Mouse (Mus musculus) G1E (cell line): ENCODE results near the gene Abcb8. TPM values are rescaled to one million over a fixed set of nuclear protein-coding genes. Genes with fewer than 3 reads are reported as not detected.

Experiments
- ATAC-seq: 2 replicates; pipeline ENCODE4 v1.8.0; 2016; ENCODE audit warnings: mild to moderate bottlenecking; ENCODE audit not compliant: insufficient number of reproducible peaks, poor library complexity, low FRiP score, severe bottlenecking; ENCODE audit errors: extremely low read depth
- DNase-seq: peaks from one replicate; pipeline ENCODE4 v3.0.0; 2012; ENCODE audit warnings: low spot score
- H3K27me3 ChIP-seq: 2 replicates; pipeline ENCODE4 v1.6.1; 2012; ENCODE audit warnings: mild to moderate bottlenecking, low read length, inconsistent platforms; ENCODE audit not compliant: insufficient read depth
- H3K36me3 ChIP-seq: replicated peaks from 2 replicates; pipeline ENCODE3; 2012; ENCODE audit warnings: mild to moderate bottlenecking, inconsistent platforms
- H3K4me1 ChIP-seq: 2 replicates; pipeline ENCODE4 v1.6.1; 2012; ENCODE audit warnings: low read depth, low read length, inconsistent platforms, mixed read lengths; ENCODE audit not compliant: insufficient read depth
- H3K4me3 ChIP-seq: 2 replicates; pipeline ENCODE4 v1.5.1; 2012; ENCODE audit warnings: low read depth, mild to moderate bottlenecking, inconsistent platforms, low read length, moderate library complexity, mixed read lengths
- H3K9me3 ChIP-seq: replicated peaks from 2 replicates; pipeline ENCODE4 v1.6.1; 2012; ENCODE audit warnings: inconsistent platforms
- CTCF ChIP-seq: IDR thresholded peaks from 2 replicates; pipeline ENCODE4 v1.5.1; 2012; ENCODE audit warnings: low read depth, low read length, inconsistent platforms, mixed read lengths
- GATA1 ChIP-seq: IDR thresholded peaks from 2 replicates; pipeline ENCODE4 v1.6.1; 2012; ENCODE audit warnings: borderline replicate concordance, low read length, inconsistent platforms, mixed read lengths
- GATA2 ChIP-seq: IDR thresholded peaks from 2 replicates; pipeline ENCODE4 v1.6.1; 2012; ENCODE audit warnings: low read depth, low read length, inconsistent platforms, borderline replicate concordance
- POLR2AphosphoS5 ChIP-seq: IDR thresholded peaks from 2 replicates; pipeline ENCODE4 v1.6.1; 2012; ENCODE audit warnings: low read depth, low read length, inconsistent platforms; ENCODE audit not compliant: insufficient replicate concordance
- TAL1 ChIP-seq: conservative IDR thresholded peaks from 2 replicates; pipeline ENCODE4 v1.6.1; 2012; ENCODE audit warnings: low read depth, low read length, inconsistent platforms, mixed read lengths
- polyA plus RNA-seq: library from polyadenylated mRNA; stranded (reverse); fragments of >175 nt; gene quantifications from 2 replicates; pipeline ENCODE4 v1.2.3, GENCODE M21; 2012
- total RNA-seq, 2 experiments: library from RNA; stranded (forward) in 1 of 2; stranded (reverse) in 1 of 2; fragments of 200-1000 nt in 1 of 2; fragments of >200 nt in 1 of 2; fragmentation: Nextera tagmentation in 1 of 2; gene quantifications; 2 replicates each; pipeline ENCODE4 v1.2.3; 2014 to 2017

The Abcb8 gene
- total and polyA plus RNA-seq, 3 experiments = 13.5 to 43.6 (median 15.4) TPM

DNA sequence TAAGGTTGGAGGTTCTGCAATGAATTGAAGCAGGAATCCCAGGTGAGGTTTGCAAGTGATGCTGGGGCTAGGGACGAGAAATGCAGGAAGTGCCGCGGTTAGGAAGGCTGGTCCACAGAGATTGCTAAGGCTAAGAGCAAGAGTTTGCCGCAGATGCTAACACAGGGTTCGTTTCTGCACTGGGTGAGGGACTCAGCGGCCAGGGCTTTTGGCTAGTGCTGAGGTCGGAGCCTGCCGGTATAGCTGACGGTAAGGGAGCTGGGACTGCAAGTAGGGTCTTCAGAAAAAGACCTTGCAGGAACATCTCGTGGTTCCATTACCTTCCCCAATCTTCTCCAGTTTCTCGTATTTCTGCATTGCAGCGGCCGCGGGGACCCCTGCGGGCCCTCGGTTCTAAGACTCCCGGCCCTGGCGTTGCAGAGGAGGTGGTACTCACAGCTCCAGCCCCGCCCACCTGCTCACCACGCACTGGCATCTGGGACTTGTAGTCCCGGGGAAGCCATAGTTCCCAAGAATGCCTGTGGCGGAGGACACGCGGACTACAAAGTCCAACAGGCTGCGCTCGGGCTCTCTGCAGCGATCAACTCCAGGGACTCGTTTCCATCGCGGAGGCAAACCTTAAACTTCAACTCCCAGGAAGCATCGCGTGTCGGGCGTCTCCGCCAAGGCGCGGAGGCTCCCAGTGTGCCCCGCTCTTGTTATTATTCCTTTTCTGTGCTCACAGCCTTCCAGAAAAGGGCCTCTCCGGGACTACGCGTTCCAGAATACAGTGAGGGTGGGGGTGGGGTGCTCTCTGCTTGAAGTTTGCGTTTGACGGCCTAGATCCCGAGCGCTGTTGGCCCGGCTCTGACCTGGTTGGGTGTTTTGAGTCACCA, 29.9 kb downstream of the Abcb8 start, which contains the start of the genes Cdk5 and Slc4a2:
Cdk5 (minus strand) TSS at position 402 of the 875 bp plus-strand sequence.
Slc4a2 (plus strand) TSS at position 709 of the 875 bp plus-strand sequence.
- H3K4me3 ChIP-seq = peak within 1 kb of the TSS; percentile 74
- ATAC-seq (peak; percentile 92), DNase-seq (peak; percentile 86)
- peaks cover 49% of the 10 kb centered on the region for H3K36me3 ChIP-seq
- H3K27me3 ChIP-seq = no peaks in the 10 kb centered on the region
- H3K4me1 ChIP-seq = peaks cover 53% of the 10 kb centered on the region
- H3K9me3 ChIP-seq = no peaks in the 10 kb centered on the region
- TF ChIP-seq POLR2AphosphoS5 = no peak
- TF ChIP-seq GATA1 = no peak
- no peak for TF ChIP-seq TAL1
- no peak for TF ChIP-seq GATA2
- TF ChIP-seq CTCF = no peak

GRCm38 (mm10) chr5:24424004-24424781, 30.7 kb downstream of the Abcb8 start:
- DNase-seq (peak; percentile 34), ATAC-seq (no peak)
- Histone ChIP-seq H3K4me1 (peaks cover 58% of the 10 kb centered on the region), H3K4me3 (peak overlapping the region; percentile 74), H3K36me3 (peaks cover 49% of the 10 kb centered on the region), H3K9me3 (no peaks in the 10 kb centered on the region), H3K27me3 (no peaks in the 10 kb centered on the region)
- TF ChIP-seq GATA2 (no peak), POLR2AphosphoS5 (no peak), GATA1 (no peak), TAL1 (no peak), CTCF (no peak)

DNA sequence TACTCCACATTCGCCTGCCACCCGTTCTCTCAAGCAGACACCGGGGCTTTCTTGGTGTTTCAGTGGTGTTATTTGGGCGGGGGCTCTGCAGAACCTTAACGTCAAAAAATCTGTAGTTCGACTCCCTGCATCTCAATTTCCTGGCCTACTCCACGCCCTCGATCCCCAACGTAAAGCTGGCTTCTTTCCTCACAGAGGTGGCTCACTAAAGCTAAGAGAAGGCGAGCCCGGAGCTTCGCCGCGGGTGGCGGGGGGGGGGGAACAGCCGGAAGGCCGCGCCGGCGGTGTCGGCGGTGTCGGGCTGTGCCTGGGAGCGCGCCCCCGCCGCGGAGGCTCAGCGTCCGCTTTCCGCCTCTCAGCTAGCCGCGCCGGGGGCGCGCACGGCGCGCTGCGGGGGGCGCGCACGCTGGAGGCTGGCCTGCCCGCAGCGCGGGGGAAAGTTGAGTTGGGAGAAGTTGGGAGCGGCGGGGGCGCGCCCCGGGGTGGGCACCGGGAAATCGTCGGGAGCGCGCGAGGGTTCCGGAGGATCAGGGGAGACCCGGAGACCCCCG, 31.5 kb downstream of the Abcb8 start:
- ATAC-seq = no peak
- no peak for TF ChIP-seq GATA2
- no peak for TF ChIP-seq GATA1
- TF ChIP-seq TAL1 = no peak
- TF ChIP-seq POLR2AphosphoS5 = no peak
- TF ChIP-seq CTCF = no peak
- H3K4me1 ChIP-seq = peaks cover 58% of the 10 kb centered on the region
- H3K27me3 ChIP-seq = no peaks in the 10 kb centered on the region
- DNase-seq = peak; percentile 92
- H3K9me3 ChIP-seq = no peaks in the 10 kb centered on the region
- peak overlapping the region; percentile 74 for H3K4me3 ChIP-seq
- H3K36me3 ChIP-seq = peaks cover 49% of the 10 kb centered on the region

GRCm38 (mm10) chr5:24425421-24426036, 32.1 kb downstream of the Abcb8 start:
- DNase-seq (peak; percentile 52), ATAC-seq (no peak)
- no peaks in the 10 kb centered on the region for H3K27me3 ChIP-seq
- H3K9me3 ChIP-seq = no peaks in the 10 kb centered on the region
- peak overlapping the region; percentile 74 for H3K4me3 ChIP-seq
- peaks cover 58% of the 10 kb centered on the region for H3K4me1 ChIP-seq
- TF ChIP-seq GATA1 = no peak
- no peak for TF ChIP-seq GATA2
- no peak for TF ChIP-seq CTCF
- no peak for TF ChIP-seq POLR2AphosphoS5
- no peak for TF ChIP-seq TAL1
- H3K36me3 ChIP-seq = peaks cover 49% of the 10 kb centered on the region

DNA sequence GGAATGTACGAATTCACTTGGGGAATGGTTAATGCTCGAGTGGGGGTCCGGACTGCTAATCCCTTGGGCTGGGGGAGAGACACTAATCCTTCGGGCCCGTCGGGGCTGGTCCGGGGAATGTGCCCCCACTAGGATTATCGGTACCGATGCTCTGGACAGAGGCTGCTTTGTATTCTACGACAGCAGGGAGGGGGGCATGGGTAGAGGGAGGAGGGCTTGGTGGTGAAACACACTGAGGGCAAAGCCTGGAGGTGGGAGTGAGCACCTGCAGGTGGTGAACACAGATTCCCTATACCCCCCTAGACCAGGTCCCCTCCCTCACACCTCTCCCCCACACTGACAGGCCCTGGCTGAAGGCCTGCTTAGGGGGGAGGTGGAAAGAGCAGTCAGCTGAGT, 32.6 kb downstream of the Abcb8 start:
- TF ChIP-seq POLR2AphosphoS5 (no peak), TAL1 (no peak), GATA1 (no peak), GATA2 (no peak), CTCF (no peak)
- DNase-seq (no peak), ATAC-seq (no peak)
- H3K27me3 ChIP-seq = no peaks in the 10 kb centered on the region
- peak overlapping the region; percentile 74; the same call in 1 of the 2 replicates for H3K4me3 ChIP-seq
- peaks cover 58% of the 10 kb centered on the region for H3K4me1 ChIP-seq
- H3K9me3 ChIP-seq = no peaks in the 10 kb centered on the region
- peaks cover 49% of the 10 kb centered on the region for H3K36me3 ChIP-seq
